Mouse (Mus musculus): Measurements from ENCODE around the gene 1700020A23Rik. TPM values are rescaled to one million over a fixed set of nuclear protein-coding genes. Genes with fewer than 3 reads are reported as not detected.

1700020A23Rik gene
- total RNA-seq, 2 experiments from 2014 or later = not detected

DNA sequence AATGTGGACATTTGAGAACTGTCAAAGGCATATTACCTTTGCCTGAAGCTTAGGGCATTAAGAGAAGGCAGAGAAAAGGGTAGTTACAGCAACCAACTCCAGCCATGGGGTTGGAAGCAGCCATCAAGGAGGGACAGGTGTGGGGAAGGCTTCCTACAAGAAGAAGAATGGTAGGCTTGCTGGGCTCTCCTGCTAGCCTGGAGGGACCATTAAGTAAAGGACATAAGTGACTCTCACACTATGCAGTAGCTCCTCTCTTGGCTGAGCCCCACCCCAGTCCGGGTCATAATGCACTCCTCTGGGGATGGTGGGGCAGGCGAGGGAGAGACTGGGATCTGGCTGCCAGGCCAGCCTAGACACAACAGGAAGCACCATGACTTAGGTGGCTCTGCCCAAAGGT lies 1.1 kb downstream of the 1700020A23Rik start, which contains the start of gene Tmem239:
Tmem239 (plus strand) TSS at position 301 of the 400 bp plus-strand sequence.
- ATAC-seq (replicated peaks; ENCODE audit: low FRiP score, low TSS enrichment, poor library complexity, severe bottlenecking) = no peak

DNA sequence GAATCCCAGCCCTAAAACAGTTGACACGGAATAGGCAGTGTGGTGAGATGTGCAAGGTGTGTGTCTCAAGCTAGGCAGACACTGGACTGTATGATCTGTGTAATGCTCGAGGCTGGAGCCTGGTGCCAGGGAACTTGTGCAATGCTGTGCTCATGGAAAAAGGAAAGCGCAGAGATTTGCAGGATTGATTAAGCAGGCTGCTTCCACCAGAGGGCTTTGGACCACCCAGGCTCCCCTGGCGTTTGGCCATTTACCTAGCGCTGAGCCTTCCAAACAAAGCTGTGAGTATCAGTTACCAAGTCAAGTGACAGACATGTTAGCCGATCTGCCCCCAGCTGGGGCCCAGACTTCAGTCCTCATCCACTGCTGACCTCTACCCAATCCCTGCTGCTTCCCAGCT lies 3.1 kb downstream of the 1700020A23Rik start:
- ATAC-seq (replicated peaks; ENCODE audit: low FRiP score, low TSS enrichment, poor library complexity, severe bottlenecking) = no peak

DNA sequence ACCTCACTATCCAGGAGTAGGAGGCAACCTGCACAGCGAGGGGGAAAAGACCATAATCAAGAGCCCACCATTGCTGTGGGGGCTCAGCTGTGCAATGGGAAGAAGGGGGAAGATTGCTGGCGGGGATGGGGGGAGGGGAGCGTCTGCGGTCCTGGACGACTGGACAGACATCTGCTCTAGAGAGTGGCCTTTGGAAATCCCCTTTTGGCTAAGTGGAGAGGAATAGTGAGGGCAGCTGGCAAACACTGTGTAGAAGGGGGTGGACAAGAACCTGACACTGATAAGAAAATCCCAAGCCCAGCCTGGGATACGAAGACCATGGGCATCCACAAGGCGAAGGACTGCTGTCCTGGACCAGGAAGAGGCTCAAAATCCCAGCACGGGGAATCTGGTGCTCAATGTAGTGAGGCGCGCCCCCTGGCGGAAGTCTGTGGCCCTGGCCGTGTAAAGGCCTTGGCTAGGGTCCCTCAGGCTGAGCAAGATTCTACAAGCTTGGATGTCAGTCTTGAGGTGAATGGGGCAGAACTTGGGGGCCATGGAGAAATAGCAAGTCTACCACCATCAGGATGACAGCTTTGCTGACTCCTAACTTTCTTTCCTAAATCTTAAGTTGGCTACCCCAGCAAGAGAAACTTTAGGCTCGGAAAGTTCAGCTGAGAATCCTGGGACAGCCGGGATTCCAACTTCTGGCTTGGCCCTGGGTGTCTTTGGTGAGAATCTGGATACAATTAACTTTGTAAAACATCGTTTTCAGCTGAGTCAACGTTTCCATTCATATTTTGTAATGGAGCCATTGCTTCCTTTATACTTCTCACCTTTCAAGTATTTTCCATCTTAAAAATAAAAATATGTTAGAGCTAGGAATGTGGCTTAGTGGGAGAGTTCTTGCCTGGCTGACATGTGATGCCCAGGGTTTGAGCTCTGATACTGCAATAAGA lies 6.8 kb downstream of the 1700020A23Rik start:
- peak; percentile 77 for ATAC-seq (replicated peaks; ENCODE audit: low FRiP score, low TSS enrichment, poor library complexity, severe bottlenecking)

DNA sequence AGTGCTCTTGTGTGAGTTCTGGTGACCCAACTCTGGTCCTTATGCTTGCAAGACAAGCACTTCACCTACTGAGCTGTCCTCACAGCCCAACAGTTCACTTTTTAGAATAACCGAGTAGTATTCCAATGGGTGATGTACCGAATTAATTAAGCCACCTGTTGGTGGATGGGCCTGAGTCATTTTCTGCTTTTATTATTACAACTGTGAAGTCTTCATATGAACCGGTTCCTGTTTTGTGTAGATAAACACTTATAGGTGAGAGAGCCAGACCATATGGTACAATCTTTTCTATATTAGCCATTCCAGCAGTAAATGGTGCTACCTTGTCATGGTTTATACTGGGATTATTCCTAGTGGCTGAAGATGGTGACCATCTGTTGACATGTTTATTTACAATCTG lies 7.7 kb downstream of the 1700020A23Rik start:
- ATAC-seq (replicated peaks; ENCODE audit: low FRiP score, low TSS enrichment, poor library complexity, severe bottlenecking) = no peak

DNA sequence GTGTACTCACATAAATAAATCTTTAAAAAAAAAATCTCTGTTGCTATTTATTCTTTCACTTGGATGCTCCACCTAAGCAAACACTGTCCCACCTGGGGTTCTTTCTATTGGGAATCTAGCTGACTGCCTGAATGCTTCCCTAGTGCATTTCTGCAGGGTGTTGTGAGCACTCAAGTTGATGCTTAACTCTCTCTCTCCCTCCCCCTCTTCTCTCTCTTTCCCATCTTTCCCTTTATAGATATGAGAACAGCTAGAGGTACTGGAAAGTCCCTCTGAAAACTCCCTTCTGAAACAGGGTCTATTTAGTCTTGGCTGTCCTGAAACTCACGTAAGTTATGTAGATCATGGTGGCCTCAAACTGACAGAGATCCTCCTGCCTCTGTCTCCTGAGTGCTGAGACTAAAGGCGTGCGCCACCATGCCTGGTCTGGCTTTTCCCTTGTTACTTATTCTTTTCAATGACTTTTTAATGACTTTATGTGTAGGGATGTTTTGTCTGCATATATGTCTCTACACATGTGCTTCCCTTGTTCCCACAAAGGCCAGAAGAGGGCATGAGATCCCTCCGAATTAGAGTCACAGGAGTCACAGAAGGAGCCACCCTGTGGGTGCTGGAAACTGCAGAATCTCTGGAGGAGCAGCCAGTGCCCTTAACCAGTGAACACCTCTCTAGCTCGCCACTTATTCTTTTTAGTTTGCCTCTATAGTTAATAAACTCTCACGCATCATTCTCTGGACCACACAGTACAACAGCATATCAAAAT lies 9.2 kb downstream of the 1700020A23Rik start:
- peak; percentile 56; the same call in 1 of the 2 replicates for ATAC-seq (replicated peaks; ENCODE audit: low FRiP score, low TSS enrichment, poor library complexity, severe bottlenecking)

DNA sequence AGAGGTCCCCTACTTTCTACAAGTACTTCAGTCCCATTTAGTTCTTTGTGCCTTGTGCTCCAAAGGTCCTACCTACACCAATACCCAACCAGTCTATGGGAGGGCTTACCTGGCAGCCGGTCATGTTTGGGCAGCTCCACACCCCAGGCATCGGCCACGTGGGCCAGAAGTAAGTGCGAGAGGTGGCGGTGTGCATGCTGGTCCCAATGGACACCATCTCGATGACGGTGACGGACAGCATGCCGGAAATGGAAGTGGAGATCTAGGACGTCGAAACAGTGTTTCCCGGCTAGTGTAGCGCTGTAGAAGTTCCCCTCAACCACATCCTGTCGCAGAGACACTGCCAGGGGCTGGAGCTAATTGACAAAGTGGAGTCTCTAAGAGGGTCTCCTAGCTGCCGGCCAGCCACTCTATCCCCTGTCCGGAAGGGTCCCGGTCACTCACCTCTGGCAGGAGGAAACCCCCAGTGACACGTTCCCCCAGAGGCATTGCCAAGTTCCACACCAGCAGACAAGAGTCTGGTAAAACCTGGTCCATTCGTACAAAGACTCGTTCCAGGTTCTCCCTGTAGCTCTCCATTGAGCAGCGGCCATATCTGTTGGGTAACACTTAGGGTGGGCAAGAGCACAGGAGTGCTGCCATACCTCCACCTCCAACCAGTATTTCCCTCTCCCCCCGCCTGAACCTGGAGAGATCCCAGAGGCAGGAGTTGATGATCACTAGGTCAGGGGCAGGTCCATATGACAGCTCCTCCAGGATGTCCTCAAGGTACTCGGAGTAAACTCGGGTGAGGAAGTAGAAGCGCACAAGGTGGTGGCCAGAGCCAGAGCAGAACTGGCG lies 16.9 kb downstream of the 1700020A23Rik start:
- ATAC-seq (replicated peaks; ENCODE audit: low FRiP score, low TSS enrichment, poor library complexity, severe bottlenecking) = no peak

DNA sequence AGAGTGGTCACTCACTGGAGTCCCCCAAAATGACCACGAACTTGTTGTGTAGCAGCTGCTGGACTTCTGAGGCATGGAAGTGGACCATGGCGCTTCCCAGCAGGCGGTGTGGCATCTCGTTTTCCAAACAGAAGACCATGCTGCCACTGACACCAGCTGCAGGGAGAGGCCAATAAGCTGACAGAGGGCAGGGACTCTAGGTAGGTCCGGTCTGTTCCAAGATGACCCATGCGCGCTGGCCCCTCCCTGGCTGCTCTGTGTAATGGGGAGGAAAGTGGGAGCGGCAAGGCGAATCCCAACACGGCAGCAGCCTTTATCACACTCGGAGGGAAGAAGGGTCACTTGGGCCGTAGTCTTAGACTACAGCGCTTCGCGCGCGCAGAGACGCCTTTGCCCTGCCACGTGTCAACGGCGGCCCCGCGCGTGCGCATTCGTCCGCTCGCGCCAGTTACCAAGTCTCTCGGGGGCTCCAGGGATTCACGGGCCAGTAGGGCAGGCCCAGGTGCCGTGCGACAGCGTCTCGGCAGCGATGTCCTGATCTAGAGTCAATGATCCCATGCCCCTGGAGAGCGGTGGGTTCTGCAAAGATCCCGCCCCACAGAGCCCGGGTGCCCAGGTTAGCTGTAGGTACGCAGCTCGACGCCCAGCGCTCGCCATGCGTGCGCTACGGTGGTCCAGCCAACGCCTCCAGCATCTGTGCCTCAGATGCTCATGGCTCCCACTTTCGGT lies 18.5 kb downstream of the 1700020A23Rik start:
- peak; percentile 70 for ATAC-seq (replicated peaks; ENCODE audit: low FRiP score, low TSS enrichment, poor library complexity, severe bottlenecking)

DNA sequence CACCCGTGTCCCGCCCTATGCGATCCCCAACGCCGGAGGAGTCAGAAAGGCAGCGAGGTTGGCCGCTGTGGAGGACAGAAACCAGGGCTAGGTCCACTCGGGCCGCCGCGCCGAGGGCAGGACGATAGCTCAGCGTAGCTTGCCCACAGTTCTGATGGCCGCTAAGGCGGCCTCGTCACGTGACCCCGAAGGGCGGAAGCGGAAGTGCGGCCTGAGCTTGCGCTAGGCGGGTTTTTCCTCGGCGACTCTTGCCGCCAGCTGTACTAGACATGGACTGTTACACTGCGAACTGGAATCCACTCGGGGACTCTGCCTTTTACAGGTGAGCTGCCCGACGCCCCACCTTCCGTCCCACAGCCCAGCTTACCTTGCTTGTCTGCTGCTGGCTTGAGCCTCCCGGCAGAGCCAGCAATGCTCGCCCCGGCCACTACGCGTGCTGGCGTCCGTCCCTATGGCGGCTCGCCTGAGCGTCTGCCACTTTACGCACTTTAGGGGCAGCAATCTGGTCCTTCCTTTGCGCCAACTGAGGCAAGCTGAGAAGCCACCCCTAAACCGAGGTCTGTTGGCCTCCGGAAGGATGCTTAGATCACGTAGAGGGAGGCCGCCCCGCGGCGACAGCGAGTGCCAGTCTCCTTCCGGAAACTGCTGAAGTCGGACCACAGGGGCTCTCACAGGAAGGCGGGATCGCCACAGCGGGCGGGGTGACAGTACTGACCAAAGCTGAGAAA lies 19.2 kb downstream of the 1700020A23Rik start, which contains the start of the genes Vps16 and Pced1a:
Vps16 (plus strand) TSS at position 214 of the 728 bp plus-strand sequence.
Pced1a (minus strand) TSS at position 576 of the 728 bp plus-strand sequence.
- peak; percentile 85 for ATAC-seq (replicated peaks; ENCODE audit: low FRiP score, low TSS enrichment, poor library complexity, severe bottlenecking)

DNA sequence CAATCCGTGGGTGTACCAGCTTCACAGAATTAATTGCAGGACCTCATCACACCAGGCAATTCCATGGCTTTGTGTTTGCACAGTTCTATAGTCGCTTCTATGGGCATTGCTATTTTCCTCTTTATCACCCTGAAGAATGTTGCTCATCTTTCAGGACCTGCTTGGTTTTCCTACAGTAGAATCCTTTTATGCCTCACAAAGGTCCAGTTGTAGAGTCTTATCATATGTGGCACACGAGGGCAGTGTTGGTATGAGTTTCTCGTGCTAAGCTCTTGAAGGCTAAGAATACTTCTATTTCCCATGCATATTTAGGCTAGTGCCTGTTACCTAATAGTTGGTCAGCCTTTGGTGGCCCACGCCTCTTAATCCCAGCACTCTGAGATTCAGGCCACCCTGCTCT lies 20.1 kb downstream of the 1700020A23Rik start:
- ATAC-seq (replicated peaks; ENCODE audit: low FRiP score, low TSS enrichment, poor library complexity, severe bottlenecking) = no peak

DNA sequence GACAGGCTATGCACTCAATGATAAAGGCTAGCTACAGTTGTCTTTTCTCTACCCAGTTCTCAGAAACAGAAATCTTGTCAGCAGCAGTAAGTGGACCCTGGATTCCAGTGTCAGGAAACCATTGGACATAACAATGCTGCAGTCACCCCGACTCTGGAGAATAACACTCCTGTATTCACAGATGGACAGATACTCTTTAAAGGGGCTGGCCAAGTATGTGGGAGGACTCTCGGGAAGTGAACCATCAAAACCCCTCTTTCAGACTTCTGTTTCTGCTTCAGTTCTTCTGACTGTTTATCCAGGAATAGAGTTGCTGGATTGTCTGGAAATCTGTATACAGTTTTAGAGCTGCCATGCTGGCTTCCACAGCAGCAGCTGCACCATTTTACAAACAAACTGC lies 24.8 kb downstream of the 1700020A23Rik start:
- ATAC-seq (replicated peaks; ENCODE audit: low FRiP score, low TSS enrichment, poor library complexity, severe bottlenecking) = no peak

DNA sequence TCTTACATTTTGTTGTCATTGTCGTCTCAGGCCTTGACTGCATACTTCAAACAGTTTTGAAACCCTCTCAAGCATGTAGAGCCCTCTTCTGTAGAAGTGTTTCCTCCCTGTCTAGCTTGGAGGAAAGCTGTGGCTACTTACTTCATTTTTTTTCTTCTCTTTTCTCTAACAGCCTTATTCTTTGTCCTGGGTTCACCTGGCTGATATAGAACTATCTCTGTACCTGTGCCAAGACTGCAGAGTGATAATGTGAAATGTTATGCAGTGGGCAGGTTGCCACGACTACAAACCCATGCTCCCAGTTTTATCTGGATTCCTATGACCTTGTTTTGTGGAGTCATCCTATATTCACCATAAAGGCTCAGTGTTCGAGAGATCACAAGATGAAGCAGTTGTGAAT lies 25.4 kb downstream of the 1700020A23Rik start:
- ATAC-seq (replicated peaks; ENCODE audit: low FRiP score, low TSS enrichment, poor library complexity, severe bottlenecking) = no peak

DNA sequence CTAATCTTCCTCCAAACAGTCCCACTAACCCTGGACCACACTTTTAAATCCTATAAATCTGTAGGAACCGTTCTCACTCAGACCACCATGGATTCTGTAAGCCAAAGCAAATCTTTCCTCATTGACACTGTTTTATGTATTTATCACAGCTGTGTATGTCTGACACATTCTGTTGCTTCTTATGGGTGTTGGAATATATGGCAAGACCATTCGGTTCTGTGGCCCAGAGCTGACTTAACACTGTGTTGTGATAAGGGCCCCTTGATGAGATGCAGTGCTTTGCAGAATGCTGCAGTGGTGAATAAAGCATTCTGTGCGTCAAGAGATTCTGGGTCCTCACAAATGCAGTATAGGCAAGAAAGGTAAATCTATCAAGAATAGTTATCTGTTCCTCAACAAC lies 27.1 kb downstream of the 1700020A23Rik start:
- no peak for ATAC-seq (replicated peaks; ENCODE audit: low FRiP score, low TSS enrichment, poor library complexity, severe bottlenecking)

DNA sequence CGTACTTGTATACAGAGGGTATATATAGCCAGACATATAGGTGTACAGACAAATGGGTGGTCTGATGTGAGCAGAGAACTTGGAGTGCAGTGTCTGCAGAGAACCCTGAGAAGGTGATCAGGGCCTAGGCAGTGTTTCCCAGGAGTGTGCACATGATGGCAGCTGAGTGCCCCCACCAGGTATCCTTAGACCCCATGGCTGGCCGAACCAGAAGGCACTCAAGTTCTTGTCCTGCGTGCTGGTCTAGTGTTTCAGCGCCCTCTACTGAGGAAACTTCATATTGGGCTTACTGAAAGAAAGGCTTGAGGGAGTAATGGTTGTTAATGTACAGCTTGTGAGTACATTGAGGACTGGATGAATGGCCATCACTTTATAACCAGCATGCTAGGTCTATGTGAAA lies 28.1 kb downstream of the 1700020A23Rik start:
- ATAC-seq (replicated peaks; ENCODE audit: low FRiP score, low TSS enrichment, poor library complexity, severe bottlenecking) = peak; percentile 60

DNA sequence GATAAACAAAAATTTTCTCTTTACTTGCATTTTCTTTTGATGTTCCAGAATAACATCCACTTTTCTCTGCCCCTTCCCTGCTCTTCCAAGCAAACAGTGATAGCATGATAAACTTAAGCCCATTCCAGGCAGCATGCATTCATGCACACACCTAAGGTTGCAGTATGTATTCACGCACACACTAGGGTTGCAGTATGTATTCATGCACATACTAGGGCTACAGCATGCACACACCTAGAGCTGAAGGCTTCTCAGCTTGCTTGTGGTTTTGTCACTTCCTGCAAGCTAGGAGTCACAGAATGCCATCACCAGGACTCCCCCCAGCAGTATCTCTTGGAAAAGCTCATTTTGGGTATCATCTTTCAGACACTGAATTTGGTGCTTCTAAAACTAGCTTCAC lies 31.7 kb downstream of the 1700020A23Rik start:
- ATAC-seq (replicated peaks; ENCODE audit: low FRiP score, low TSS enrichment, poor library complexity, severe bottlenecking) = no peak

DNA sequence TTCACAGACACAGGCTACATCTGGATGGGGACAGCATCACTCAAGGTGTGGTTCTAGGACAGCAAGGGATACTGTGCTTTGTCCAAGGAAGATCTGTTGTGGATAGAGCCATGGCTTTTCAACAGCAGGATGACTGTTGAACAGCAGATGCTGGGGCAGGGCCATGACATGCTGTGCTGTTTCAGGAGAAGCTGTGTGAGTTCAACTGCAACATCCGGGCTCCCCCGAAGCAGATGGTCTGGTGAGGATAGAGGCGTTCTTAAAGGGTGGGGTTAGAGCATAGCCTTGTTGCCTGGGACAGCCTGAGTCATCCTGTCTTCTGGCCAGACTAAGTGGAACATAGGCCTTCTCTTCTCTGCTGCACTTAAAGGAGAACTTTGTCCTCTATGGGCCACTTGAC lies 33.8 kb downstream of the 1700020A23Rik start:
- no peak for ATAC-seq (replicated peaks; ENCODE audit: low FRiP score, low TSS enrichment, poor library complexity, severe bottlenecking)

DNA sequence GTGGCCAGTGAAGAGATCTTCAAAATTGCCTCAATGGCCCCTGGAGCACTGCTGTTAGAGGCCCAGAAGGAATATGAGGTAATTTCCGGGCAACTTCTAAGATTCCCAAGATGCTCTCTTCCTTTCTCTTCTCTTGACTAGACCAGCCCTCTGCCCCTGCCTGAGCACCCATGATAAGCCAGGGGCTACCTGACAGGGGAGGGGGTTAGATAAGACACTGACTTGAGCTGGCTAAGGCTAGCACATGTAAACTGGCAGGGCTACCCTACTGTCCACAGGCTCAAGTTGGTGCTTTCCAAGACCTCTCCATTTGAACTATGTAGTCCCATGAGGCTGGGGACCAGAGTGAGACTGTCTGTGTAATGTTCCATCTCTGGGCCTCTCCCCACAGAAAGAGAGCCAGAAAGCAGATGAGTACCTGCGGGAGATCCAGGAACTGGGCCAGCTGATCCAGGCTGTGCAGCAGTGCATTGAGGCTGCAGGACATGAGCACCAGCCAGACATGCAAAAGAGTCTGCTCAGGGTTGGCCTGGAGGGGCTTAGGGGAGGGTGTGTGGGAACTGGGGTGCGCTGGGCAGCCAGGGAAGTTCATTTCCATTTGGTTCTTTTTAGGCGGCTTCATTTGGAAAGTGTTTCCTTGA lies 34.9 kb downstream of the 1700020A23Rik start:
- ATAC-seq (replicated peaks; ENCODE audit: low FRiP score, low TSS enrichment, poor library complexity, severe bottlenecking) = no peak

DNA sequence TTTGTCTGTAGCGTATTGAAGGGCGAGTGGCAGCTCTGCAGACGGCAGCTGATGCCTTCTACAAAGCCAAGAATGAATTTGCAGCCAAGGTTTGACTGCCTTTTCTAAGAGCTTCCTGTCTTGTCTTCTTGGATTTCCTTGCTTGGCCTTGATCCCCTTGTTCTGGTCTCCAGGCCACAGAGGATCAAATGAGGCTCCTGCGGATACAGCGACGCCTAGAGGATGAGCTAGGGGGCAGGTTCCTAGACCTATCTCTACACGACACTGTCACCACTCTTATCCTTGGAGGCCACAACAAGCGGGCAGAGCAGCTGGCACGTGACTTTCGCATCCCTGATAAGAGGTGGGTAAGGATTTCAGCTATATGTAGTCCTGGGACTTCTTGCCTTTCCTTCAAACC lies 37.1 kb downstream of the 1700020A23Rik start:
- peak; percentile 87 for ATAC-seq (replicated peaks; ENCODE audit: low FRiP score, low TSS enrichment, poor library complexity, severe bottlenecking)

DNA sequence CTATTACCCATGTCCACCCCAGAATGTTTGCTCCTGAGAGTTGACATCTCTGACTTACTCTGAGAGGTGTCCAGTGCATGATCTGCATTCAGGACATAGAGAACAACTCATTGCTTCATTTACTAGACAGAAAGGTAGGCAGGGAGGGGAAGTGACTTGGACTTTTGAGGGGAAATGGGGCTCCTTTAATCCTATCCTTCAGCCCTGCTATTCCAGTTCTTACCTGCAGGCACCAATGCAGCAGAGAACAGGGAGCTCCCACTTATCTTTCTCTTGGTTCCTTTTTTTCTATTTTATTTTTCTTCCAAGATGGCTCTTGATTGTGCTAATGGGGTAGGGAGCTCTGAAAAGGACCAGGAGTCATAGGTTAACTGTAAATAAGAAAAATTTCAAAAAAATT lies 43.4 kb downstream of the 1700020A23Rik start:
- ATAC-seq (replicated peaks; ENCODE audit: low FRiP score, low TSS enrichment, poor library complexity, severe bottlenecking) = no peak
